Mouse (Mus musculus) CH12.LX (cell line): ENCODE measurements at regions not wholly inside any gene's neighbourhood (a gene's known extent, or its start where the extent isn't known, plus 50 kb on each side); places are given as distances from the start of the nearest gene placed in this dataset.

Source experiments
- DNase-seq: peaks from one replicate; pipeline ENCODE4 v3.0.0-alpha.2; 2013; ENCODE audit errors: extremely low read depth
- H3K27ac ChIP-seq: 2 replicates; pipeline ENCODE4 v1.5.1; 2012; ENCODE audit warnings: low read depth, mild to moderate bottlenecking, control low read depth, moderate library complexity; ENCODE audit not compliant: insufficient read depth
- H3K27me3 ChIP-seq: replicated peaks from 2 replicates; pipeline ENCODE3; 2012; ENCODE audit warnings: inconsistent platforms
- H3K36me3 ChIP-seq, 2 experiments: replicated peaks in 1 of 2; 2 replicates each; pipeline versions ENCODE3 to v1.6.1; 2012; ENCODE audit warnings: inconsistent platforms in 1 of 2, low read length in 1 of 2, mild to moderate bottlenecking in 1 of 2, mixed read lengths in 1 of 2, moderate library complexity in 1 of 2; ENCODE audit not compliant: control insufficient read depth in 1 of 2, insufficient read depth in 1 of 2
- H3K4me1 ChIP-seq, 2 experiments: 2 replicates each; pipeline ENCODE4 v1.6.1; 2012; ENCODE audit warnings: inconsistent platforms in 1 of 2, moderate library complexity in 1 of 2; ENCODE audit not compliant: insufficient read depth in 2 of 2, control insufficient read depth in 1 of 2
- H3K4me2 ChIP-seq: 2 replicates; pipeline ENCODE4 v1.6.1; 2012; ENCODE audit warnings: low read depth, mild to moderate bottlenecking, control low read depth; ENCODE audit not compliant: poor library complexity, insufficient read depth, severe bottlenecking
- H3K4me3 ChIP-seq, 3 experiments: fragments of 150-350 bp in 1 of 3; sonication (generic) in 1 of 3; replicated peaks in 1 of 3; 2 replicates each; pipeline versions ENCODE3 to v1.5.1; 2011 to 2012; ENCODE audit warnings: low read depth in 2 of 3, low read length in 2 of 3, mild to moderate bottlenecking in 2 of 3, moderate library complexity in 2 of 3, control low read depth in 1 of 3, improper control_type of control experiment in 1 of 3, inconsistent platforms in 1 of 3, mixed read lengths in 1 of 3; ENCODE audit not compliant: poor library complexity in 1 of 3
- H3K79me2 ChIP-seq: replicated peaks from 2 replicates; pipeline ENCODE4 v1.6.1; 2012; ENCODE audit warnings: mild to moderate bottlenecking, moderate library complexity; ENCODE audit not compliant: control insufficient read depth, poor library complexity, insufficient read depth, severe bottlenecking; ENCODE audit errors: extremely low read depth
- H3K9ac ChIP-seq: 2 replicates; pipeline ENCODE4 v1.6.1; 2012; ENCODE audit warnings: low read depth, mild to moderate bottlenecking, control low read depth, moderate library complexity; ENCODE audit not compliant: insufficient read depth
- H3K9me3 ChIP-seq: replicated peaks from 2 replicates; pipeline ENCODE3; 2012; ENCODE audit warnings: low read length, inconsistent platforms, mixed read lengths
- CHD1 ChIP-seq: IDR thresholded peaks from 2 replicates; pipeline ENCODE4 v1.6.1; 2012; ENCODE audit warnings: low read depth, low read length, improper control_type of control experiment, inconsistent platforms
- E2F4 ChIP-seq: IDR thresholded peaks from 2 replicates; pipeline ENCODE4 v1.6.1; 2011; ENCODE audit warnings: low read depth, low read length, improper control_type of control experiment; ENCODE audit not compliant: insufficient replicate concordance
- ELF1 ChIP-seq: IDR thresholded peaks from 2 replicates; pipeline ENCODE4 v1.6.1; 2014; ENCODE audit warnings: low read depth, mild to moderate bottlenecking, inconsistent platforms, low read length, improper control_type of control experiment
- ETS1 ChIP-seq: conservative IDR thresholded peaks from 2 replicates; pipeline ENCODE4 v1.6.1; 2012; ENCODE audit warnings: low read depth, mild to moderate bottlenecking, inconsistent platforms, low read length, improper control_type of control experiment, moderate library complexity
- GABPA ChIP-seq: IDR thresholded peaks from 2 replicates; pipeline ENCODE4 v1.6.1; 2012; ENCODE audit warnings: low read depth, low read length, improper control_type of control experiment, inconsistent platforms; ENCODE audit not compliant: insufficient replicate concordance
- HCFC1 ChIP-seq: IDR thresholded peaks from 2 replicates; pipeline ENCODE4 v1.6.1; 2012; ENCODE audit warnings: low read depth, mild to moderate bottlenecking, inconsistent platforms, low read length, improper control_type of control experiment
- IRF4 ChIP-seq: IDR thresholded peaks from 2 replicates; pipeline ENCODE4 v1.6.1; 2014; ENCODE audit warnings: low read depth, mild to moderate bottlenecking, inconsistent platforms, low read length, improper control_type of control experiment
- JUN ChIP-seq: IDR thresholded peaks from 2 replicates; pipeline ENCODE4 v1.6.1; 2011; ENCODE audit warnings: low read depth, mild to moderate bottlenecking, low read length, improper control_type of control experiment, moderate library complexity; ENCODE audit not compliant: insufficient read depth
- JUND ChIP-seq: conservative IDR thresholded peaks from 2 replicates; pipeline ENCODE4 v1.6.1; 2011; ENCODE audit warnings: low read depth, low read length, improper control_type of control experiment
- KAT2A ChIP-seq: IDR thresholded peaks from 2 replicates; pipeline ENCODE4 v1.6.1; 2012; ENCODE audit warnings: low read length, improper control_type of control experiment, inconsistent platforms; ENCODE audit not compliant: insufficient replicate concordance
- MAFK ChIP-seq: IDR thresholded peaks from 2 replicates; pipeline ENCODE4 v1.6.1; 2011; ENCODE audit warnings: low read length, improper control_type of control experiment; ENCODE audit not compliant: insufficient replicate concordance
- MAX ChIP-seq: IDR thresholded peaks from 2 replicates; pipeline ENCODE4 v1.6.1; 2011; ENCODE audit warnings: low read length, improper control_type of control experiment
- MXI1 ChIP-seq: IDR thresholded peaks from 2 replicates; pipeline ENCODE4 v1.6.1; 2011; ENCODE audit warnings: mild to moderate bottlenecking, low read depth, low read length, improper control_type of control experiment
- MYC ChIP-seq: IDR thresholded peaks from 2 replicates; pipeline ENCODE4 v1.6.1; 2011; ENCODE audit warnings: low read depth, mild to moderate bottlenecking, improper control_type of control experiment, low read length
- PAX5 ChIP-seq: IDR thresholded peaks from 2 replicates; pipeline ENCODE4 v1.6.1; 2012; ENCODE audit warnings: low read length, inconsistent platforms, mixed read lengths
- POLR2AphosphoS2 ChIP-seq: IDR thresholded peaks from 2 replicates; pipeline ENCODE4 v1.6.1; 2011; ENCODE audit warnings: low read depth, low read length, improper control_type of control experiment
- RCOR1 ChIP-seq: conservative IDR thresholded peaks from 2 replicates; pipeline ENCODE4 v1.6.1; 2012; ENCODE audit warnings: low read depth, mild to moderate bottlenecking, inconsistent platforms, low read length, improper control_type of control experiment
- SIN3A ChIP-seq: IDR thresholded peaks from 2 replicates; pipeline ENCODE4 v1.6.1; 2012; ENCODE audit warnings: low read length, improper control_type of control experiment, inconsistent platforms
- TCF12 ChIP-seq: IDR thresholded peaks from 2 replicates; pipeline ENCODE4 v1.6.1; 2014; ENCODE audit warnings: low read depth, mild to moderate bottlenecking, inconsistent platforms, low read length, improper control_type of control experiment
- USF1 ChIP-seq: IDR thresholded peaks from 2 replicates; pipeline ENCODE4 v1.6.1; 2014; ENCODE audit warnings: low read depth, mild to moderate bottlenecking, inconsistent platforms, low read length, improper control_type of control experiment
- USF2 ChIP-seq: conservative IDR thresholded peaks from 2 replicates; pipeline ENCODE4 v1.6.1; 2011; ENCODE audit warnings: low read depth, low read length, improper control_type of control experiment
- ZC3H11A ChIP-seq: IDR thresholded peaks from 2 replicates; pipeline ENCODE4 v1.6.1; 2012; ENCODE audit warnings: low read depth, mild to moderate bottlenecking, inconsistent platforms, low read length, improper control_type of control experiment
- ZKSCAN1 ChIP-seq: IDR thresholded peaks from 2 replicates; pipeline ENCODE4 v1.6.1; 2012; ENCODE audit warnings: low read depth, inconsistent platforms, low read length, improper control_type of control experiment, borderline replicate concordance
- ZMIZ1 ChIP-seq: IDR thresholded peaks from 2 replicates; pipeline ENCODE4 v1.6.1; 2012; ENCODE audit warnings: low read depth, mild to moderate bottlenecking, inconsistent platforms, low read length, improper control_type of control experiment
- dilution Hi-C: fragments of 300-500 bp; cut with MboI; formaldehyde crosslinking; loops from 2 replicates; pipeline ENCODE4 v1.14.3; 2020; ENCODE audit warnings: low sequenced_read_pairs; ENCODE audit not compliant: extremely low pct_unique_long_range_greater_than_20kb, extremely low pct_ligation_motif_present
- in situ Hi-C: fragments of 300-500 bp; cut with MboI; formaldehyde crosslinking; loops from 3 replicates; pipeline ENCODE4 v1.14.3; 2019; ENCODE audit warnings: low sequenced_read_pairs, low pct_ligation_motif_present, low pct_unique_long_range_greater_than_20kb, mixed read lengths

GRCm38 (mm10) chr3:56793054-56793453 lies 508.7 kb downstream of the Tm4sf1 start:
- peaks cover 52% of the 10 kb centered on the region for H3K9me3 ChIP-seq
- no peaks in the 10 kb centered on the region for H3K79me2 ChIP-seq
- DNase-seq = no peak
- dilution Hi-C loops (no loop called here), in situ Hi-C loops (no loop called here)
- no peak overlapping the region for H3K4me3 ChIP-seq
- no peak for TF ChIP-seq MYC
- no peak for TF ChIP-seq ZMIZ1
- no peak overlapping the region for H3K4me2 ChIP-seq
- no peaks in the 10 kb centered on the region for H3K36me3 ChIP-seq
- no peaks in the 10 kb centered on the region for H3K4me1 ChIP-seq
- no peak overlapping the region for H3K9ac ChIP-seq
- no peaks in the 10 kb centered on the region for H3K27me3 ChIP-seq
- H3K27ac ChIP-seq = no peak overlapping the region

- H3K27me3 ChIP-seq = no peaks in the 10 kb centered on the region
- no peak overlapping the region for H3K4me2 ChIP-seq
- no peaks in the 10 kb centered on the region for H3K79me2 ChIP-seq
- no peaks in the 10 kb centered on the region for H3K36me3 ChIP-seq
- dilution Hi-C loops (no loop called here), in situ Hi-C loops (no loop called here)
- no peaks in the 10 kb centered on the region for H3K4me1 ChIP-seq
- no peak overlapping the region for H3K4me3 ChIP-seq
- no peak for TF ChIP-seq JUN
- TF ChIP-seq MYC = no peak
- TF ChIP-seq HCFC1 = no peak
- no peak for TF ChIP-seq MXI1
- no peak for TF ChIP-seq USF1
- no peak for TF ChIP-seq TCF12
- TF ChIP-seq ETS1 = no peak
- no peak for TF ChIP-seq ZC3H11A
- no peak for TF ChIP-seq RCOR1
- TF ChIP-seq PAX5 = no peak
- no peak overlapping the region for H3K27ac ChIP-seq
- H3K9me3 ChIP-seq = peaks cover 41% of the 10 kb centered on the region
- no peak overlapping the region for H3K9ac ChIP-seq
- no peak for DNase-seq
Observed at GRCm38 (mm10) chr3:56789155-56789554, 512.6 kb downstream of the Tm4sf1 start.

GRCm38 (mm10) chr3:56773920-56774319 lies 527.9 kb downstream of the Tm4sf1 start:
- H3K27ac ChIP-seq = no peak overlapping the region
- no peak overlapping the region for H3K9ac ChIP-seq
- no peaks in the 10 kb centered on the region for H3K79me2 ChIP-seq
- peaks cover 50% of the 10 kb centered on the region for H3K9me3 ChIP-seq
- dilution Hi-C loops = no loop called here
- no peak for TF ChIP-seq KAT2A
- no peak for TF ChIP-seq JUND
- TF ChIP-seq MAX = no peak
- TF ChIP-seq GABPA = no peak
- no peak for TF ChIP-seq ELF1
- TF ChIP-seq CHD1 = no peak
- no peak for TF ChIP-seq MYC
- TF ChIP-seq ETS1 = no peak
- TF ChIP-seq MAFK = no peak
- no peak for TF ChIP-seq E2F4
- no peak for TF ChIP-seq ZC3H11A
- no peak for TF ChIP-seq SIN3A
- no peak for TF ChIP-seq ZKSCAN1
- TF ChIP-seq USF2 = no peak
- no peak for TF ChIP-seq POLR2AphosphoS2
- no peak for TF ChIP-seq HCFC1
- TF ChIP-seq IRF4 = no peak
- TF ChIP-seq, all 38 proteins: peak for 0
- H3K4me2 ChIP-seq = no peak overlapping the region
- H3K27me3 ChIP-seq = no peaks in the 10 kb centered on the region
- no peaks in the 10 kb centered on the region for H3K36me3 ChIP-seq
- in situ Hi-C loops = no loop called here
- DNase-seq = no peak
- no peak overlapping the region for H3K4me3 ChIP-seq
- H3K4me1 ChIP-seq = no peaks in the 10 kb centered on the region
